Mouse (Mus musculus) erythroblast, adult 5-6 weeks (primary cell): ENCODE results near the gene Usb1. TPM values are rescaled to one million over a fixed set of nuclear protein-coding genes. Genes with fewer than 3 reads are reported as not detected.

ENCODE experiments used
- ATAC-seq: replicated peaks from 2 replicates; pipeline ENCODE4 v1.8.0; 2016; ENCODE audit warnings: moderate number of reproducible peaks, mild to moderate bottlenecking, moderate TSS enrichment, inconsistent platforms; ENCODE audit not compliant: poor library complexity, low FRiP score, severe bottlenecking
- total RNA-seq, 2 experiments: library from RNA; stranded (forward) in 1 of 2; stranded (reverse) in 1 of 2; fragments of 150-400 nt in 1 of 2; fragments of 200-764, 138-1000 nt in 1 of 2; gene quantifications; 2 replicates each; pipeline versions ENCODE4 v1.2.3 to v1.2.4; 2015 to 2017; ENCODE audit warnings: low replicate concordance in 2 of 2

The Usb1 gene
- total RNA-seq, 2 experiments from 2014 or later = 8.0 to 8.1 TPM

- ATAC-seq = no peak
These were observed 534 bp downstream of the Usb1 start for GRCm38 (mm10) chr8:95332437-95333199.

DNA sequence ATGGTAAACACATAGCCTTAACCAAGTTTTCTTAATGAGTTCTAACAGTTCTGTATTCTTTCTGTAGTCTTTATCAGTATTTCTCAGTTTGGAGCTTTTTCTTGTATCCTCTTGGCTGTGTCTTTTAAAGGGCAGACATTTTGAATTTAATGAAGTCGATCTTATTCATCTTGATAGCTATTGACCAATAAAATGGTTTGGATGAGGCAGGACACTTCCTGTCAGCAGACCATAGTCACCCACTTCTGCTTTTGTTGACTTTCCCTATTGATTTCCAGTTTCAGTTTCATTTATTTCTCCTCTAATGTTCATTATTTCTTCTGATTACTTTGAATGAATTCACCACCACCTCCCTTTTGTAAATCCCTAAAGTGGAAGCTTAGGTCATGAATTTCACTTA is 3.6 kb downstream of the Usb1 start:
- ATAC-seq = no peak

DNA sequence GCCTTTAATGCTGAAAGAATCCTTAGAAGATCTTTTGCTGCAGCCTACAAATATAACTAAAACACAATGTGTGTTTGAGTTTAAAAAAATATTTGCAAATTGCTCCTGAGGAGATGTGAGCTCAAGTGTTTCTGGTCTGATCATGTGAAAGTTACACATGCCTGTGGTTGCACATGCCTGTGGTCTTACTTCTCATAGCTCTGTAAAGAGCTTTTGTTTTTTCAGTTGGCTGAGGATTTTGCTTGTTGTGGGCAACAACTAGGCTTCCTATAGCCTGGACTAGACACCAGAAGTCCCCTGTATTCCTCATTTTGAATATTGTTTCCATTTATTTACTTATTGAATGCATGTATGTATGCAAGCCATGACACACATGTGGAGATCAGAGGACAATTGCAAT is 4.3 kb downstream of the Usb1 start:
- ATAC-seq = no peak

GRCm38 (mm10) chr8:95341721-95342120 is 9.6 kb downstream of the Usb1 start:
- no peak for ATAC-seq

- no peak for ATAC-seq
These were observed 12.6 kb downstream of the Usb1 start for GRCm38 (mm10) chr8:95344668-95345067.

- ATAC-seq = 0 out of 2 replicates have a peak, but pooled peaks have one; percentile 46
These were observed 14.8 kb downstream of the Usb1 start for GRCm38 (mm10) chr8:95346643-95347545.

DNA sequence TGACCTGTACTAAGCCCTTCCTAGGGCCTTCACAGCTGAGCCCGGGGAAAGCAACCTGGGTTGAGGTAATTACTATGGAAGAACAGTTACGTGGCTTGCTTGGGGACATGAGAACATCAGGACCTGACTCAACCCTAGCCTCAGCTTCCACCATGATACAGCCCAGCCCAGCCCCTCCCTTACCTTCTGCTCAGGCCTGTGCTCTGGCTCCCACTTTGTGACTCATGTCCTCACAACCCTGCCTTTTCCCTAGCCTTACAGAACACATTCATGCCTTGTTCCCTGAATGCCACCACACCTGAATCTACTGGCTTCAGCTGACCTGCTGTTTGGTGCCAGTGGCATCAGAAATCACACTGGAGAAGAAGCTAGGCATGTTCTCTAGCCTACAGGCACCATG is 16.3 kb downstream of the Usb1 start:
- ATAC-seq = no peak

DNA sequence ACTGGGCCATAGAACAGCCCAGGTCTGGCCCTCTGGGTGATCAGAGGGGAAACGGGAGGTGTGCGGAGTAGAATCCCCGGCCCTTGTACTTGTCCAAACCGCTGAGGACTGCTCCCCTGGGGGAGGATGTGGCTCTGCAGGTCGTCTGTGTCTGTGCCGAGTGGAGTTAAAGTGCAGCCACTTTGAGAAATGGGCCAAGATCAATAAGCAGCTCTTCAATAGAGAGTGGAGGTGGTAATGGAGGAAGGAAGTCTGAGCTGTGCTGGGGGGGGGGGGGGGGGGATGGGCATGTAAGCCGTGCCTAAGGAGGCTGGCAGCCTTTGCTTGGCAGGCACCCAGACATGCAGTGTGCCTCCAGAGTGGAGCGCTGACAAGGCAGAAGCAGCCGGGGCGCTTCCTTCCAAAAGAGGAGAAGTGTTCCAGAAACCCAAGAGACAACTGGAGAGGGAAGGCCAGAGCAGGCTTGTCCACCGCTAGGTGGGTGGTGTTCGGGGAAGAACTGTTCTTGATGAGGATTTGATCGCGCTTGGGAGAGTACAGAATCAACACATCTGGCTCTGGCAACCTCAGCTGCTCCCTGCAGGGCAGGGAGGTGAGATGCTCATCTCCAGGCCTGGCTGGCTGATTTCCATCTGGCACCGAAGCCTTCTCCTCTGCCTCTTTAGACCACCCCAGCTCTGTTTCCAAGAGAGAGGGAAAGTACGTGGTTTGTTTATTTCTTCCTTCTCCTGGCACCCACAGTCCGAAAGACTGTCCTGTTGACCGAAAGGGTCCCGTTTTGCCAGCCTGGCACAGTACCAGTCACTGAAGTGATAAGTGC is 16.9 kb downstream of the Usb1 start:
- no peak for ATAC-seq

- ATAC-seq = no peak
These were observed 19.4 kb downstream of the Usb1 start for GRCm38 (mm10) chr8:95351461-95351860.

DNA sequence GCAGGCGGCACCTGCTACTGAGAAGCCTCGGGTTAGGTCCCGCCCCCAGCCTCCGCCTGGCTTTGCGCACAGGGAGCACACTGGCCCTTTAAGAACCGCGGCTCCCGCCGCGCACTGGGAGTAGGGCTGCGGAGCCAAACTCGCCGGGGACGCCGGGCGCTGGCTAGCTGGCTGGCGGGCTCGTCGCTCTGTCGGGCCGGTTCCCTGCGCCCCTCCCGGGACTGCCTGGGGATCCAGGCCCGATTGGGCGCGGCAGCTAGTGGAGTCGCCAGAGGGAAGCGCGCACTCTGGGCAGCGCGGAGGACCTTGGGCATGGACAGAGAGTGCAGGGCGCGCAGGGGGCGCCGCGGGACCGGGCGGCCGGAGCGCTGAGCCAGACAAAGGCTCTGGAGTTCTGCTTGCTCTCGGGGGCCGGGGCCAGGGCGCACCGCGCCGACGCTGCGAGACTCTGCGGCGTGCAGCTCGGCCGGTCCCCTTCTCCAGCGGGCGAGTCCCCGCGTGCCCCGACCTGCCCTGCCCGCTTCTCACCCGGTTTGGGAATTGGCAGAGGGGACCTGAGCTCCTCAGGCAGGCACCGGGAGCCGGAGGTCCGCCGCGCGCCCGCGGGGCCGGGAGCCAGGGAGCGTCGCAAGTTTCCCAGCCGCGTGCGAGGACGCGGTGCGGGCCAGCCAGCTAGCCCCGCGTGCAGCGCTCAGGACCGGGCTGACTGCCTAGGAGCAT is 20.2 kb downstream of the Usb1 start, which contains the start of gene Mmp15:
Mmp15 (plus strand) TSS at position 118 of the 720 bp plus-strand sequence.
- ATAC-seq = no peak

DNA sequence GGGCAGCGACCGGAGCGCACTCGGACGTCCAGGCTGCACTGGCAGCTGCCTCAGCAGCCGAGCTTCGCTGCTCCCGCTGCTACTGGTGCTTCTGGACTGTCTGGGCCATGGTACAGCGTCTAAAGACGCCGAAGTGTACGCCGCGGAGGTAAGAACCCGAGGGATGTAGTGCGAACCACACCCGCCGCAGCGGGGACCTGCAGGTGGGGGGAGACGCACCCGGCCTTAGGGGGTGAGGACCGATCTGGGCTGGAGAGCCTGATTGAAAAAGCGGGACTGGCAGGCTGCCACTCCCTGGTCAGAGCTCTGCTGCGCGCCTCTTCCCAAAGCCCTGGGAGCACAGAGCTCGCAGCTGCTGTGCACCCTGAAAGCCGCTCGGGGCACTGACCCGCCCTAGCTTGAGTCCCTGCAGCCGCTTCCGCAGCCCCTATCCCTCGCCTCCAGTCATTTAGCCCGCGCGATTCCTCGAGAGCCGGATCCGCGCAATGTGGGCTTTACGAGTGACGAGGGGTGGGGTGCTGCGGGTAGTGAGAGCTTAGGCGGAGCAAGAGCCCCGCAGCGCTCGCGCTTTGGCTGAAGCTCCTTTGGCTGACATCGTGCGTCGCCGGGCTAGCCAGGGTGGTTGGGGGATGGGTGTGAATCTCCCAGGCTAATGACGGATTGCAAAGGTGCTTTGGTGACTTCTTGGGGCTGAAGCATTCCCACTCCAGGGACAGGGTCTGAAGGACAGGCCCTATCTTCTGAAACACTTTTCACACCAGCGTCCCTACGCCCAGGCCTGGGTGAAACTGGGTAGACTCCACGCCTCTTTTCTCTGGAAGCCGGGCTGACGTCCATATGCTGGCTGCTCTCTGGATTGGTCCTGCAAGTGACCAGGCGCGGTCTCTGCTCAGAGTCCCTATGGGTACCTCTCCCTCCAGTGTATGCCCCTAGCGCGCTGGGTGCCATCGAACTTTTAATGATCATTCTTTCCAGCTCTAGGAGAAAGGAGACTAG is 21.1 kb downstream of the Usb1 start:
- no peak for ATAC-seq

- no peak for ATAC-seq
These were observed 22.5 kb downstream of the Usb1 start for GRCm38 (mm10) chr8:95354606-95355005.

DNA sequence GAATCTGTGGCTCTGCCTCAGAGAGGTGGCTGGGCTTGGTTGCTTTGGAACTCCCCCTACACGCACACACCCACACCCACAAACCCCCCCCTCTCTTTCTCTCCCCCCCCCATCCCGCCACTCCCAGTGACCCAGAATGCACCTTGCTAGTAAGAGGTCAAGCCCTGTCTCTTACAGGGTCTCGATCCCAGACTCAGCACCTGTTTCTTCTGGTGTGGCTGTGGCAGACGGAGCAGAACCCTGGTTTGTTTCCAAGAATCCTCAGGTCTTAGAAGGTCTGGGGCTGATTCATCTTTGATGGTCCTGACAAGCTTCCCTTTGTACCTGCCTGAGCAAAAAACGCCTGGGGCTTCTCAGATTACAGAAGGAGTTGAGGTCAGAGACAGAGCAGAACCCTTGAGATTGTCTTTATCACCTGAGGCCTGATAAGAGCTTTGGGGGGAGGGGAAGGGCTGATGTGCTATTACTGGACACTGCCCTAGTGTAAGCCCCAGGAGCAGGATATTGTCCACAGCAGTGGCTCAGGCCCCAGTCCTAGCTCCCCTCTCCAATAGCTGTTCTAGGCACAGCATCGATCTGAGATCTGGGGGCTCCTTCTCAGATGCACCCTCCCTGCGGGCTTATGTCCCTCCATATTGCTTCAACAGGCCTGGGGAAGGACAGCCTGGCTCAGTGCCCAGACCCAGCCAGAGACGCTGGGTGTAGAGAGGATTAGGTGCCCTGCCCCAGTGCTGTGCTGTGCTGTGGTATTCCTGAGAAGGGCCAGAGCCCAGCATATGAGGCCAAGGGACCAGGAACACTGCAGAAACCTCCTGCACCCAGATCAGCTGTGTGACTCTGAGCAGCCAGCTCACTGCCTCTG is 26.7 kb downstream of the Usb1 start:
- ATAC-seq = no peak

- no peak for ATAC-seq
These were observed 28.3 kb downstream of the Usb1 start for GRCm38 (mm10) chr8:95360181-95361015.

DNA sequence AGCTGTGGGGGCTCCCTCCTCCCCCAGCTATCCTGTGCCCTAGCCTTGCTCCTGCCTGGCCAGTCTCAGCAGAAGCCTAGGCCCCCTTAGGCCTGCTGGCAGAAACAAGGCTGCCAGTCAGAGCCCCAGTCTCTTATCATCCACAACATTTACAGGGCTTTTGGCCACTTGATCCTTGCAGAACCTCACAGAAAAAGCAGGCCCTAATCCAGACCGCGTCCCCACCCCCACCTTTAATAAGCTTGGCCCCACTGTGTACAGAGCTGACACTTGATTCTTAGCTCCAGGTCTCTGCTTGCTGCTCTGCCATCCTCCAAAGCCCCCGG is 28.9 kb downstream of the Usb1 start:
- no peak for ATAC-seq

DNA sequence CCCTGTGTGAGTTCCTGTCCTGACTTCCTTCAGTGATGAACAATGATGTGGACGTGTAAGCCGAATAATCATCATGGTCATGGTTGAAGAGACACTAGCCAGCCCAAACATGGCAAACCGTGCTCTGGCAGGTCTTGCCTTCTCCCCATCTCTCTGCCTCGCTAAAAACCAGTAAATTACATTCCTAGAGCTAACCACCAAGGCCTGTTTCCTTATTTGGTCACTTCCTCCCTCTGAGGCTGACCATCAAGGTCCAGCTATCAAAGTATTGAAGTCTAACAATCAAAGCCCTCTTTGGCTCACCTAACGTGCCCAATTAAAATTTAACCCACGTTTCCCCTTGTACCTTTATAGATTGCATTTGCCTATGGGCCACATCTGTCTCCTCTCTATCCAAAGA is 30.2 kb downstream of the Usb1 start:
- ATAC-seq = no peak

GRCm38 (mm10) chr8:95363849-95364248 is 31.8 kb downstream of the Usb1 start:
- no peak for ATAC-seq
